Mouse (Mus musculus) limb, embryonic 11.5 days (tissue): ENCODE measurements around the gene Pak6. TPM values are rescaled to one million over a fixed set of nuclear protein-coding genes. Genes with fewer than 3 reads are reported as not detected.

ENCODE experiments used
- ATAC-seq: fragments of 200-750 bp; cut with Nextera tagmentation; 2 replicates; pipeline ENCODE4 v1.8.0; 2017; ENCODE audit warnings: low read depth; ENCODE audit not compliant: insufficient number of reproducible peaks, low FRiP score, low TSS enrichment
- DNase-seq: peaks from one replicate; pipeline ENCODE4 v3.0.0-alpha.2; 2015; ENCODE audit warnings: low spot score
- H3K27ac ChIP-seq: fragments of 300-500 bp; sonication (generic); replicated peaks from 2 replicates; pipeline ENCODE4 v1.5.1; 2014; ENCODE audit warnings: low read depth, mild to moderate bottlenecking, low read length
- H3K27me3 ChIP-seq: fragments of 300-500 bp; sonication (generic); 2 replicates; pipeline ENCODE4 v1.6.1; 2014; ENCODE audit warnings: mild to moderate bottlenecking, low read length, mixed read lengths; ENCODE audit not compliant: control insufficient read depth, insufficient read depth
- H3K36me3 ChIP-seq: fragments of 300-500 bp; sonication (generic); 2 replicates; pipeline ENCODE4 v1.6.1; 2014; ENCODE audit warnings: mild to moderate bottlenecking, low read length, moderate library complexity, mixed read lengths; ENCODE audit not compliant: control insufficient read depth, insufficient read depth
- H3K4me1 ChIP-seq: fragments of 300-500 bp; sonication (generic); 2 replicates; pipeline ENCODE4 v1.6.1; 2014; ENCODE audit warnings: low read length, mixed read lengths; ENCODE audit not compliant: control insufficient read depth, insufficient read depth
- H3K4me2 ChIP-seq: fragments of 300-500 bp; sonication (generic); 2 replicates; pipeline ENCODE4 v1.6.1; 2014; ENCODE audit warnings: low read depth, mild to moderate bottlenecking, moderate library complexity; ENCODE audit not compliant: severe bottlenecking
- H3K4me3 ChIP-seq: fragments of 300-500 bp; sonication (generic); 2 replicates; pipeline ENCODE4 v1.5.1; 2014; ENCODE audit warnings: low read depth, low read length
- H3K9ac ChIP-seq: fragments of 300-500 bp; sonication (generic); 2 replicates; pipeline ENCODE4 v1.6.1; 2014; ENCODE audit warnings: mild to moderate bottlenecking, low read length
- H3K9me3 ChIP-seq: fragments of 300-500 bp; sonication (generic); 2 replicates; pipeline ENCODE4 v1.6.1; 2016; ENCODE audit warnings: low read length; ENCODE audit not compliant: control insufficient read depth
- WGBS: fragments of 180-500 bp; shearing (Covaris S2); extraction: QIAGEN DNeasy Blood & Tissue Kit; methylation state at CpG from one replicate; pipeline ENCODE4 v1.1.7; 2014; 5-methylcytosine and 5-hydroxymethylcytosine counted together
- polyA plus RNA-seq: library from polyadenylated mRNA; unstranded; fragments of >200 nt; fragmentation: Nextera tagmentation; extraction: Ambion mirVana; gene quantifications from 2 replicates; pipeline ENCODE4 v1.2.1, GENCODE M21; 2014

The Pak6 gene
- polyA plus RNA-seq, 1 experiment from 2014 or later, result 0.33 TPM

GRCm38 (mm10) chr2:118747301-118747960, 84.3 kb downstream of the Pak6 start:
- no peak overlapping the region for H3K27ac ChIP-seq
- H3K36me3 ChIP-seq, result no peaks in the 10 kb centered on the region
- 36% methylated on average over 10 of the region's 10 CpGs for WGBS
- peak overlapping the region; percentile 98; the same call in 1 of the 2 replicates for H3K4me2 ChIP-seq
- H3K9me3 ChIP-seq, result no peaks in the 10 kb centered on the region
- ATAC-seq (no peak), DNase-seq (no peak)
- H3K4me3 ChIP-seq, result no peak overlapping the region
- H3K27me3 ChIP-seq, result peaks cover 12% of the 10 kb centered on the region
- H3K4me1 ChIP-seq, result peaks cover 24% of the 10 kb centered on the region
- H3K9ac ChIP-seq, result no peak overlapping the region

Other genes starting within 250 kb of the Pak6 start
- gene Srp14, start 183.6 kb upstream of the Pak6 start, polyA plus RNA-seq, result 231 TPM in 2 replicates
- 3.8 and 7.5 TPM in 2 replicates for gene Bmf, start 113.6 kb upstream of the Pak6 start, polyA plus RNA-seq
- 145 and 155 TPM in 2 replicates for gene Bub1b, start 65.1 kb upstream of the Pak6 start, polyA plus RNA-seq
- not detected in 2 replicates for gene Ankrd63, start 40.7 kb downstream of the Pak6 start, polyA plus RNA-seq
- 0.48 and 0.57 TPM in 2 replicates for gene Plcb2, start 65.1 kb downstream of the Pak6 start, polyA plus RNA-seq
- gene Inafm2, start 82.5 kb downstream of the Pak6 start, polyA plus RNA-seq, result 26.9 and 28.2 TPM in 2 replicates
- 0.04 and 0.26 TPM in 2 replicates for gene Ccdc9b, start 99.4 kb downstream of the Pak6 start, polyA plus RNA-seq
- not detected in 2 replicates for gene Phgr1, start 109.5 kb downstream of the Pak6 start, polyA plus RNA-seq
- gene Disp2, start 116.4 kb downstream of the Pak6 start, polyA plus RNA-seq, result 0.05 TPM in 1 of 2 replicates, not detected in the other
- 179 and 186 TPM in 2 replicates for gene Knstrn, start 150.7 kb downstream of the Pak6 start, polyA plus RNA-seq
- 75.1 and 75.4 TPM in 2 replicates for gene Ivd, start 198.7 kb downstream of the Pak6 start, polyA plus RNA-seq
- gene Bahd1, start 237.1 kb downstream of the Pak6 start, polyA plus RNA-seq, result 0.84 and 0.91 TPM in 2 replicates